Mouse (Mus musculus) spleen, adult 2 months (tissue): ENCODE results near the gene Sesn2.

ENCODE experiments used
- CTCF ChIP-seq: fragments of 200-500 bp; IDR thresholded peaks from 2 replicates; pipeline ENCODE4 v1.5.1; 2011; ENCODE audit warnings: mild to moderate bottlenecking, inconsistent platforms; ENCODE audit not compliant: insufficient read depth, insufficient read length, insufficient replicate concordance; ENCODE audit errors: extremely low read depth
- POLR2A ChIP-seq: fragments of 200-500 bp; IDR thresholded peaks from 2 replicates; pipeline ENCODE4 v1.6.1; 2011; ENCODE audit warnings: low read depth, low read length, inconsistent platforms

DNA sequence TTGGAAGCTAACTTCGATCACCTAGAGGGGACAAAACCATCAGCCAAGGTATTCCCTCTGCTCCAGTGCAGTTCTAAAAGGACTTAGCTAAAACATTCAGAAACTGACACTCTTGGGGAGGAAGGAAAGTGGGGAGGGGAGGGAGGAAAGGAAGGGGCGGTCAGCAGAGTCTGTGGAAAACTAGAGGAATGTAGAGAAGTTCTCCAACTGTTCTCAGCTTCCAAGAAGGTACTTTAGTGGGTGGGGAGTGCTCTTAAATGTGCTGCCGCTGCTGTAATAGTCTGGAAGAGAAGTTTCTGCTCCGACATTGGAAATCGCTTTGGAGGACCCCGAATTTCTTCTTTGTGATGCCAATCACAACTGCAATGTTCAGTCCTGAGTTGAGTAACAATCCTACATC, 21.3 kb downstream of the Sesn2 start:
- TF ChIP-seq CTCF (no peak), POLR2A (no peak)
